Mouse (Mus musculus) testis, adult 2 months (tissue): ENCODE results near the gene Olfr284.

ENCODE experiments used
- CTCF ChIP-seq: fragments of 200-500 bp; IDR thresholded peaks from 2 replicates; pipeline ENCODE4 v1.5.1; 2012; ENCODE audit warnings: low read depth, mild to moderate bottlenecking, inconsistent platforms, low read length, moderate library complexity; ENCODE audit not compliant: control insufficient read depth, insufficient read depth, insufficient replicate concordance
- POLR2A ChIP-seq: fragments of 200-500 bp; IDR thresholded peaks from 2 replicates; pipeline ENCODE4 v1.6.1; 2012; ENCODE audit warnings: low read depth, mild to moderate bottlenecking, inconsistent platforms, low read length, moderate library complexity; ENCODE audit not compliant: control insufficient read depth

- TF ChIP-seq CTCF (no peak), POLR2A (no peak)
Observed at GRCm38 (mm10) chr15:98378209-98378608, 37.4 kb upstream of the Olfr284 start.
